Mouse (Mus musculus) gastrocnemius, postnatal 36 days (tissue): ENCODE results near the gene Slc39a1. TPM values are rescaled to one million over a fixed set of nuclear protein-coding genes. Genes with fewer than 3 reads are reported as not detected.

Source experiments
- DNase-seq, 2 experiments: peaks; one replicate each; pipeline ENCODE4 v3.0.0; 2022
- intact Hi-C: fragments of 180-260 bp; cut with DNase I; formaldehyde crosslinking; loops from one replicate; pipeline ENCODE4 v1.15.1; 2025
- long read RNA-seq, 2 experiments: library from polyadenylated mRNA; stranded (forward); transcript quantifications; one replicate each; pipeline ENCODE4 v2.0.0; 2021
- total RNA-seq, 2 experiments: library from RNA; stranded (reverse); gene quantifications; 2 replicates each; pipeline ENCODE4 v1.2.3; 2021

Gene Slc39a1
- total RNA-seq = 10 to 100 TPM; 47.5 to 48.3 TPM
- long read RNA-seq, experiment 1, transcript Slc39a1-201 (4 exons, 2,364 nt) = major isoform, 9 of 15 reads
- long read RNA-seq, experiment 1, partial matches to known transcripts = 0 of 15 reads
- long read RNA-seq, experiment 1, other reads (novel, unspliced or antisense) = 6 of 15 reads
- long read RNA-seq, experiment 2, transcript Slc39a1-201 (4 exons, 2,364 nt) = major isoform, 5 of 8 reads
- long read RNA-seq, experiment 2, partial matches to known transcripts = 1 of 8 reads
- long read RNA-seq, experiment 2, other reads (novel, unspliced or antisense) = 2 of 8 reads

- DNase-seq = peak; percentile 88 to 91
- intact Hi-C loops = no loop called here
These were observed at the start of gene Slc39a1 for GRCm38 (mm10) chr3:90247960-90248745. Gene Slc39a1, plus strand, starts transcription at chr3:90248172.

DNA sequence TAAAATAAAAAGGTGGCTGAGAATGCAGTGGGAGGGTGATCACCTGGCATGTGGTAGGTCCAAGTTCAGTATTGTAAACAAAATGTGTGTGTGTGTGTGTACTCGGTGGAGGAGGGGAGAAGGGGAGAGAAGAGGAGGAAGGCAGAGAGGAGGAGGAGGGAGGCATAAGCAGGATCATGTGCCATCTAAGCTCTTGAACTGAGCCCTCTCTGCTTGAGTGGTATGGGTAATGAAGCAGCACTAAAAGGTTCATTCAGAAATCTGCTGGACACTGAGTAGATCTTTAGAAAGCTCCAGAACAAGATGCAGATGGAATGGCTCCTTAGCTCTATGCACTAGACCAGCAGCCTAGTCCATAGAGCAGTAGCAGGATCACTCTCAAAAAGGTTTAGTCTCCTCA lies 45.1 kb upstream of the Slc39a1 start:
- intact Hi-C loops = no loop called here
- no peak for DNase-seq

DNA sequence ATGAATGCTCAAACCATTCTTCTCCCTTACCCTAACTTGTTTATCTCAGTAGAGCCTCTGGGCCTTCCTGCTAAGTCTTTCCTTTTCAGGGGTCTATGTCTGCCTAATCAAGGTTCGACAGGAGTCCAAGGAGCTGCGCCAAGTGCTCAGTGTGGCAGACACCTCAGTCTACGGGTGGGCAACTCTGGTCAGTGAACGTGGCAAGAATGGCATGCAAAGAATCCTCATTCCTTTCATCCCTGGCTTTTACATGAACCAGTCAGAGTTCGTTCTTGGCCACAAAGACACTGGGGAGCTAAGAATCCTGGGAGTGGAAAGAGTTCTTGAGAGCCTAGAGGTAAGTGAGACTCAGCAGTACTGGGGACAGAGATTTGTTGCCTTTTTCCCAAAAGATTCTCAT lies 44.4 kb upstream of the Slc39a1 start:
- intact Hi-C loops = no loop called here
- no peak for DNase-seq

DNA sequence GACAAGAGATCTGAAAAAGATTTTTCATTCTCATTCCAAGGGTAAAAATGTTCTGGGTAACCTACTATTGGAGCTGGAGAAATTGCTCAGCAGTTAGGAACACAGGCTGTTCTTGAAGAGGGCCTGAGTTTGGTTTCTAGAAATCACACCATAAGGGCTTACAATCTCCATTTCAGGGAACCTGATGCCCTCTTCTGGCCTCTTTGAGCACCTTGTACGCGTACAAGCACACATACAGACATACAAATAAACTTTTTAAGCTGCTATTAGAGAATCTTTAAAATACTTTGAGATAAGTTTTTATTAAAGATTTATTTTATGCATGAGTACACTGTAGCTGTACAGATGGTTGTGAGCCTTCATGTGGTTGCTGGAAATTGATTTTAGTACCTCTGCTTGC lies 43.4 kb upstream of the Slc39a1 start:
- no peak for DNase-seq
- intact Hi-C loops = no loop called here

- intact Hi-C loops = no loop called here
These were observed 39.3 kb upstream of the Slc39a1 start for GRCm38 (mm10) chr3:90208662-90209061.

DNA sequence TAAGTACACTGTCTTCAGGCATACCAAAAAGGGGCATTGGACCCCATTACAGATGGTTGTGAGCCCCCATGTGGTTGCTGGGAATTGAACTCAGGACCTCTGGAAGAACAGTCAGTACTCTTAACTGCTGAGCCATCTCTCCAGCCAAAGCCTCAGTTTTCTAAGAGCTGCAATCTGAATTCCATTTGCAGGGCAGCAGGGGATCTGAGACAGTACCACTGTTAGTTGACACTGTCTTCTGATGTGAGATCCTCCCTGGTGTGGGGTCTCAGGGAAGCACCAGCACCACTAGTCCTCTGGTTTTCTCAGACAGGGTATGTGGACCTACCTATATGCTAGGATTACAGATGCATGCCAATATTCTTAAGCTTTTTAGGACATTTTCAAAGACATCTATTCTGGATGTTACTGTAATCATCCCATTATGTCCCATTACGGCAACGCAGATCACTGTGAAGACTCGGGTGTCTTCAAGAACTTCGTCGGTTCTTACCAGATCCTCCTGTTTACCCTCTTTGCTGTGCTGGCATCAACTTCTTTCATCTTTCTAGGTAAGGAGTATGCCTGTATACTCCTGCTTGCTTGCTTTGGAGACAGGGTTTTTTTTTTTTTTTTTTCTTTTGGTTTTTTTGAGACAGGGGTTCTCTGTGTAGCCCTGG lies 37.9 kb upstream of the Slc39a1 start:
- intact Hi-C loops = no loop called here

More at GRCm38 (mm10) chr3:90208662-90209061, 39.3 kb upstream of the Slc39a1 start:
- DNase-seq = no peak

GRCm38 (mm10) chr3:90211475-90212398 lies 36.2 kb upstream of the Slc39a1 start:
- intact Hi-C loops = no loop called here
- no peak for DNase-seq

More for the DNA sequence above, 37.9 kb upstream of the Slc39a1 start:
- no peak for DNase-seq

GRCm38 (mm10) chr3:90212723-90213122 lies 35.2 kb upstream of the Slc39a1 start:
- intact Hi-C loops = no loop called here
- no peak for DNase-seq

DNA sequence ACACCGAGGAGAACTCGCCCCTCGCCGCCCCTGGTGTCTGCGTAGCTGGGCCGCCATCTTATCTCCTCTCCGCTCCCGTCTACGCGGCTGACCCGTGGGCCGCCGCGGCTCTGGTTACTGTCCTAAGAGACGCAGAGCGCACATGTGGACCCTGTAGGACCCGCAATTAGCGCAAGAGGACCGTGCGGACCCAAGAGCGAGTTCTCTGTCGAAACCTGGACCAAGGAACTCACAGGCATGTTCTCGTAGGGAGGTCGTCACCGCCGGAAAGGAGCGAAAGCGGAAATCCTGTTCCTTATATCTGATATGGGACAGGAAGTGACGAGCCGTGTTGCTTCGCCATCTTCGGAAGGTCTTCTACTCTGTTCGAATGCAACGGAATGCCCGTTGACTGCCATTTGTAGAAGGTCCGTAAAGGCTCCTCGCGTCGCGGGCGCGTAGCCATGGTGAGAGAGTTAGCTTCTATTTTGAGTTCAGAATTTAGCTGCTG lies 34.5 kb upstream of the Slc39a1 start, which contains the start of the genes Rps27 and Rab13:
Gene Rps27 (minus strand): TSS at position 275 of the 490 bp plus-strand sequence.
Gene Rab13 (plus strand): TSS at position 319 of the 490 bp plus-strand sequence.
- peak; percentile 77 to 83 for DNase-seq
- intact Hi-C loops = no loop called here

- no peak for DNase-seq
- intact Hi-C loops = no loop called here
These were observed 33.9 kb upstream of the Slc39a1 start for GRCm38 (mm10) chr3:90213956-90214684.

- intact Hi-C loops = no loop called here
- DNase-seq = no peak
These were observed 32.1 kb upstream of the Slc39a1 start for GRCm38 (mm10) chr3:90215825-90216380.

- intact Hi-C loops = loop anchor here (1.0 to 5.0 kb wide), 3 partner anchors 45 to 247 kb away; partner anchors contain the start of genes Dennd4b and Npr1
- DNase-seq = peak in 1 of 2 experiments; percentile 13
These were observed 27.9 kb upstream of the Slc39a1 start for GRCm38 (mm10) chr3:90220088-90220487.

- DNase-seq = peak; percentile 74 to 78
- intact Hi-C loops = loop anchor here (1.0 to 5.0 kb wide), 3 partner anchors 44 to 247 kb away; partner anchors contain the start of genes Dennd4b and Npr1
These were observed 27.4 kb upstream of the Slc39a1 start for GRCm38 (mm10) chr3:90220531-90220951.

- intact Hi-C loops = loop anchor here (2.0 to 5.0 kb wide), 2 partner anchors 44 to 246 kb away; partner anchors contain the start of genes Dennd4b and Npr1
These were observed 26.8 kb upstream of the Slc39a1 start for GRCm38 (mm10) chr3:90221123-90221522.

GRCm38 (mm10) chr3:90222455-90222854 lies 25.5 kb upstream of the Slc39a1 start:
- intact Hi-C loops = loop anchor here (5.0 kb wide), 1 partner anchor 245 kb away; the partner anchor contains the start of gene Npr1
- no peak for DNase-seq

More at GRCm38 (mm10) chr3:90221123-90221522, 26.8 kb upstream of the Slc39a1 start:
- no peak for DNase-seq

DNA sequence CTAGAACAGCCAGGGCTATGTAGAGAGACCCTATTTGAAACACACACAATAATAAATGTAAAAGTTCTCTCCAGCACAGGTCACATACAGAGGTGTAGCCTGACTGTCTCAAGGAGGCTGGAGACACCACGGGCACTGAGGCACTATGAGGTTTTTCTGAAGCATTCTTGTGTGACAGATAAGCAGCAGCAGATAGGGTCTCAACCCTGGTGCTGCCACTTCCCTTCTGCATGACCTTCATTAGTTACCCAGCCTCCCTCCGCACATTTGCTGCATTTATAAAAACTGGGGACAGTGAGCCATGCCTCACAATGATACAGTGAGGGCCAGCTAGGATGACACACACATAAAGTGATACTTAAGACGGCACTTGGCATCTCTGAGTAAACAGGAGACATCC lies 25.0 kb upstream of the Slc39a1 start:
- no peak for DNase-seq
- intact Hi-C loops = loop anchor here (5.0 kb wide), 1 partner anchor 244 kb away; the partner anchor contains the start of gene Npr1

DNA sequence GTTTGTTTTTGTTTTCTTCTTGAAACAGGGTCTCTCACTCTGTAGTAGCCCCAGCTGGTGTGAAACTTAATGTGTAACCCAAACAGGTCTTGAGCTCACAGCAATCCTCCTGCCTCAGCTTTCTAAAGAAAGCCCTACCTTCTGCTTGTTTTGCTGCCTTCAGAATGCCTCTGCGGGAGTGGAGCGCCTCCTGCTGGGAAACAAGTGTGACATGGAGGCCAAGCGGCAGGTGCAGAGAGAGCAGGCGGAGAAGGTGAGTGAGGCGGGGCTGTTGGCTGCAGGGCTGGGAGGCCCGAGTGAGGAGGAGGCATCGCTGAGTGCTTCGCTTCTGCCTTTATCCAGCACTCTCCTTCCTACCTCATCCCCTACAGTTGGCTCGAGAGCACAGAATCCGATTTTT lies 23.6 kb upstream of the Slc39a1 start:
- intact Hi-C loops = loop anchor here (5.0 kb wide), 1 partner anchor 243 kb away; the partner anchor contains the start of gene Npr1
- DNase-seq = no peak

GRCm38 (mm10) chr3:90231075-90231474 lies 16.9 kb upstream of the Slc39a1 start:
- intact Hi-C loops = no loop called here
- DNase-seq = no peak
